Mouse (Mus musculus) forebrain, embryonic 16.5 days (tissue): ENCODE measurements around the gene Cnot4. TPM values are rescaled to one million over a fixed set of nuclear protein-coding genes. Genes with fewer than 3 reads are reported as not detected.

Experiments
- ATAC-seq: fragments of 200-750 bp; cut with Nextera tagmentation; 2 replicates; pipeline ENCODE4 v1.8.0; 2017; ENCODE audit warnings: mild to moderate bottlenecking, moderate library complexity
- H3K27ac ChIP-seq: fragments of 300-500 bp; sonication (generic); 2 replicates; pipeline ENCODE4 v1.5.1; 2014; ENCODE audit warnings: low read length, control low read depth
- H3K27me3 ChIP-seq: fragments of 300-500 bp; sonication (generic); replicated peaks from 2 replicates; pipeline ENCODE4 v1.6.1; 2014; ENCODE audit warnings: low read length; ENCODE audit not compliant: control insufficient read depth, insufficient read depth
- H3K36me3 ChIP-seq: fragments of 300-500 bp; sonication (generic); 2 replicates; pipeline ENCODE4 v1.6.1; 2014; ENCODE audit not compliant: control insufficient read depth, insufficient read depth
- H3K4me1 ChIP-seq: fragments of 300-500 bp; sonication (generic); replicated peaks from 2 replicates; pipeline ENCODE4 v1.6.1; 2014; ENCODE audit warnings: low read length; ENCODE audit not compliant: control insufficient read depth, insufficient read depth
- H3K4me2 ChIP-seq: fragments of 300-500 bp; sonication (generic); 2 replicates; pipeline ENCODE4 v1.6.1; 2014; ENCODE audit warnings: mild to moderate bottlenecking, low read length, control low read depth
- H3K4me3 ChIP-seq: fragments of 300-500 bp; sonication (generic); replicated peaks from 2 replicates; pipeline ENCODE4 v1.5.1; 2014; ENCODE audit warnings: mild to moderate bottlenecking, low read length, control low read depth
- H3K9ac ChIP-seq: fragments of 300-500 bp; sonication (generic); replicated peaks from 2 replicates; pipeline ENCODE4 v1.6.1; 2014; ENCODE audit warnings: low read depth, low read length, control low read depth
- H3K9me3 ChIP-seq: fragments of 300-500 bp; sonication (generic); 2 replicates; pipeline ENCODE4 v1.6.1; 2016; ENCODE audit warnings: low read length; ENCODE audit not compliant: control insufficient read depth
- WGBS: fragments of 180-500 bp; shearing (Covaris S2); extraction: QIAGEN DNeasy Blood & Tissue Kit; methylation state at CpG from one replicate; pipeline ENCODE4 v1.1.7; 2014; 5-methylcytosine and 5-hydroxymethylcytosine counted together
- polyA plus RNA-seq: library from polyadenylated mRNA; unstranded; fragments of >200 nt; fragmentation: Nextera tagmentation; extraction: Ambion mirVana; gene quantifications from 2 replicates; pipeline ENCODE4 v1.2.1, GENCODE M21; 2015

Gene Cnot4
- polyA plus RNA-seq, 1 experiment from 2014 or later = 36.2 TPM

DNA sequence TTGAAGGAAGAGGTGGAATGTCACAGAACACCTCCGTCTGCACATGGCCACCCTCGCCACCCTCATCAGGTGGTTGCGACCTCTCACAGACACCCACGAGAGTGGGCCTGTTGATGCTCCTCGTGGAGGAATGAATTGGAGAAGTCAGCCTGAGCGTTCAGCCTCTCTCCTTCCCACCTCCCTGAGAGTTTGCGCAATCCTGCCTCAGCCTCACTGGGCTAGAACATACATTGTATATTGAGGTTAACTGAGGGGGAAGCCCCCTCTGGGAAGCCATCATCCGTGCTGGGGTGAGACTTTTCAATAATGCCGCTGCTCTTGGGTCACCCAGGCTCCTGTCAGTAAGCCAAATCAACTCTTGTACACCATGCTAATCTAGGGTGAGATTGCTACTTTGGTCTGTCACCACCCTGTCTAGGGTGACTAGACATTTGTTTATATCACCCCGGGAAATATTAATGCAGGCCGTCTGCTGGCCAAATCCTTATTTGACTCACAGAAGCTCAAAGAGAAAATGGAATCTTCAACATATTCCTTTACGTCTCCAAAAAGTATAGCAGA, 146.4 kb downstream of the Cnot4 start:
- no peak overlapping the region for H3K27ac ChIP-seq
- no peak for ATAC-seq
- H3K9ac ChIP-seq = no peak overlapping the region
- peaks cover 6% of the 10 kb centered on the region for H3K4me1 ChIP-seq
- no peaks in the 10 kb centered on the region for H3K36me3 ChIP-seq
- H3K9me3 ChIP-seq = no peaks in the 10 kb centered on the region
- H3K4me3 ChIP-seq = no peak overlapping the region
- no peaks in the 10 kb centered on the region for H3K27me3 ChIP-seq
- H3K4me2 ChIP-seq = no peak overlapping the region
- WGBS = 89% methylated on average over 12 of the region's 12 CpGs

DNA sequence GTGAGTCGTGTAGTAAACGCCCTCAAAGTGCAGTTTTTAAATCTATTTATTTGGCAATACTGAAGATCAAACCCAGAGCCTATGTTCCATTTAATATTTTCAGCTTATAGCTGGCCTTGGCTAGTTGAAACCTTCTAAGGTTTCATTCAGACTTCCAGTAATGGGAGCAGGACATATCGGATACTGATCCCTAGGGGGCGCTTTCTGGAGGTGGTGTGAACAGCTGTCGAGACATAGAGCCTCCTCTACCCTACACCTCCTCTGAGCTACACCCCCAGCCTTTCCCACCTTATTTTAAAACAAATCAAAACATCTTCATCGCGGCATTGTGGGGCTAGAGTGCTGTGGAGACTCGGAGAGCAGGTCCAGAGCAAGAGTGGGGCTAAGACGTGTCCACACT, 152.9 kb downstream of the Cnot4 start:
- H3K9me3 ChIP-seq = no peaks in the 10 kb centered on the region
- H3K27me3 ChIP-seq = no peaks in the 10 kb centered on the region
- H3K4me3 ChIP-seq = no peak overlapping the region
- H3K36me3 ChIP-seq = no peaks in the 10 kb centered on the region
- ATAC-seq = no peak
- no peak overlapping the region for H3K27ac ChIP-seq
- H3K9ac ChIP-seq = no peak overlapping the region
- no peaks in the 10 kb centered on the region for H3K4me1 ChIP-seq
- 68% methylated on average over 9 of the region's 9 CpGs for WGBS
- H3K4me2 ChIP-seq = no peak overlapping the region

DNA sequence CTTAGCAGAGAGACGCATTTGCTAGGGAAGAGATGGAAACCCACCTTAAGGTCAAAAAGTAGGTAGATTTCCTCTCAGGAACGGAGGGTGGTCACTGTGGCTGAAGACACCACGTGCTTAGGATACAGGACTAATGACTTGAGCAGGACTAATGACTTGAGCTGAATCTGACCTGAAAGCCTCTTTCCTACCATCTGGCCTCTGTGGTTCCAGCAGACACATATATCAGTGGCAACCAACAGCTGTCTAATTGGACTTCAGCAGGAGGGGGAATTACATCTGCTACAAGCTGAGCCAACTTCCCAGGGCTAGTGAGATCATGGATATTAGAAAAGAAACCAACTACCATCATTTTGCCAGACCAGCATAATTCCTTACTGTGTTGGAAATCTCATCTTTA, 154.2 kb downstream of the Cnot4 start:
- Histone ChIP-seq H3K36me3 (no peaks in the 10 kb centered on the region), H3K4me1 (no peaks in the 10 kb centered on the region), H3K27ac (no peak overlapping the region), H3K4me3 (no peak overlapping the region), H3K4me2 (no peak overlapping the region), H3K27me3 (no peaks in the 10 kb centered on the region), H3K9ac (no peak overlapping the region), H3K9me3 (no peaks in the 10 kb centered on the region)
- 90% methylated on average over 3 of the region's 3 CpGs for WGBS
- no peak for ATAC-seq

Other genes with a start within 250 kb of the Cnot4 start
- 11.8 and 12.9 TPM in 2 replicates for gene Wdr91, start 222.8 kb downstream of the Cnot4 start, polyA plus RNA-seq
- not detected in 2 replicates for gene Stra8, start 213.6 kb downstream of the Cnot4 start, polyA plus RNA-seq
- gene Slc23a4, start 145.3 kb downstream of the Cnot4 start, polyA plus RNA-seq = 0.76 and 0.85 TPM in 2 replicates
- gene Nup205, start 43.7 kb upstream of the Cnot4 start, polyA plus RNA-seq = 34.6 and 37.8 TPM in 2 replicates
- 4.6 and 5.6 TPM in 2 replicates for gene Slc13a4, start 174.4 kb upstream of the Cnot4 start, polyA plus RNA-seq
- gene Fam180a, start 192.4 kb upstream of the Cnot4 start, polyA plus RNA-seq = 1.0 and 1.6 TPM in 2 replicates